Mouse (Mus musculus) adrenal gland (tissue): ENCODE results near the gene Wfdc13.
"Not testable (repeated sequence)": the region's sequence is repeated elsewhere in the genome, so short reads cannot be mapped to it uniquely, and the experiment has no call there.

ENCODE experiments used
- intact Hi-C: fragments of 180-260 bp; cut with DNase I; formaldehyde crosslinking; loops from one replicate; pipeline ENCODE4 v1.15.1; 2025

Wfdc13 gene

GRCm38 (mm10) chr2:164715005-164715404 is 30.1 kb downstream of the Wfdc13 start, which contains the start of gene Spint5:
Spint5 (plus strand) TSS chr2:164715305.
- intact Hi-C loops: no loop called here

GRCm38 (mm10) chr2:164716194-164716786 is 31.4 kb downstream of the Wfdc13 start:
- intact Hi-C loops: not testable (repeated sequence)

GRCm38 (mm10) chr2:164723276-164723675 is 38.4 kb downstream of the Wfdc13 start:
- intact Hi-C loops: no loop called here

- intact Hi-C loops: loop anchor here (1.0 to 5.0 kb wide), 2 partner anchors 49 to 134 kb away; no protein-coding TSS in a partner anchor
These were observed 41.1 kb downstream of the Wfdc13 start for GRCm38 (mm10) chr2:164725895-164726619.

- intact Hi-C loops: no loop called here
These were observed 46.8 kb downstream of the Wfdc13 start for GRCm38 (mm10) chr2:164731719-164732118.

GRCm38 (mm10) chr2:164733259-164733658 is 48.4 kb downstream of the Wfdc13 start:
- intact Hi-C loops: no loop called here

- intact Hi-C loops: no loop called here
These were observed 49.9 kb downstream of the Wfdc13 start for GRCm38 (mm10) chr2:164734839-164735238.

GRCm38 (mm10) chr2:164735446-164735845 is 50.5 kb downstream of the Wfdc13 start:
- intact Hi-C loops: no loop called here
